Mouse (Mus musculus) cerebellum, adult 2 months (tissue): Measurements from ENCODE around the gene Dynlt1b.
"Not testable (repeated sequence)": the region's sequence is repeated elsewhere in the genome, so short reads cannot be mapped to it uniquely, and the experiment has no call there.

Experiments used
- CTCF ChIP-seq: fragments of 200-500 bp; IDR thresholded peaks from 2 replicates; pipeline ENCODE4 v1.5.1; 2011; ENCODE audit warnings: low read depth, mild to moderate bottlenecking, control low read depth, low read length, moderate library complexity, borderline replicate concordance; ENCODE audit not compliant: insufficient read depth
- POLR2A ChIP-seq: fragments of 200-500 bp; IDR thresholded peaks from 2 replicates; pipeline ENCODE4 v1.6.1; 2011; ENCODE audit warnings: low read length, control low read depth, borderline replicate concordance; ENCODE audit not compliant: insufficient read depth

GRCm38 (mm10) chr17:6433691-6434090, 3.8 kb downstream of the Dynlt1b start:
- not testable (repeated sequence) for TF ChIP-seq CTCF, POLR2A
